Mouse (Mus musculus) retina, postnatal 7 days (tissue): ENCODE data around the gene Scpep1.
A peak's percentile ranks its signal among the peaks of the same experiment; 100 is the strongest.
"Not testable (repeated sequence)": the region's sequence is repeated elsewhere in the genome, so short reads cannot be mapped to it uniquely, and the experiment has no call there.

Experiments
- DNase-seq: peaks from one replicate; pipeline ENCODE4 v3.0.0-alpha.2; 2012; ENCODE audit warnings: low read depth, low spot score

The Scpep1 gene

GRCm38 (mm10) chr11:88955217-88955969 is at the start of gene Scpep1:
Gene Scpep1, minus strand, starts transcription at chr11:88955465.
- peak; percentile 92 for DNase-seq

GRCm38 (mm10) chr11:89003726-89004125 is 48.5 kb upstream of the Scpep1 start:
- no peak for DNase-seq

DNA sequence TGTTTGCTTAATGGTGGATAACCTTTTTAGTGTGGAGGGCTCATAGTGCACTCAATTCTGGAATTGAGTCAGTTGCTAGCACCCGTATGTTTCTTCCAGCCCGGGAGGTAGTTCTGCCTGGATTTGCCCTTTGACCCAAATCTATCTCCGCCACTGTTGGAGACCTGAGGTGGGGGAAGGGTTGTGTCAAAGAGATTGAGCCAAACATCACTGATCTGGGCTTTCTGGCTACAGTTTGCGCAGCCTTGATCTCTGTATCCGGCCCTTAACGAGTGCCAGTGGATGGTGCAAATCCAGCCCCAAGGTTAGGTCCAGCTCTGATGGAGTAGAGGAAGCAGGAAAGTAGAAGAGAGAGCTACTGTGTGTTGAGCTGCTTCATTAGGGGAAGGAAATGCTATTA is 47.8 kb upstream of the Scpep1 start:
- no peak for DNase-seq

GRCm38 (mm10) chr11:89002621-89003020 is 47.4 kb upstream of the Scpep1 start:
- no peak for DNase-seq

GRCm38 (mm10) chr11:89002068-89002467 is 46.8 kb upstream of the Scpep1 start:
- no peak for DNase-seq

- no peak for DNase-seq
These were observed 46.3 kb upstream of the Scpep1 start for GRCm38 (mm10) chr11:89001569-89001968.

GRCm38 (mm10) chr11:89000527-89000819 is 45.2 kb upstream of the Scpep1 start:
- DNase-seq: no peak

DNA sequence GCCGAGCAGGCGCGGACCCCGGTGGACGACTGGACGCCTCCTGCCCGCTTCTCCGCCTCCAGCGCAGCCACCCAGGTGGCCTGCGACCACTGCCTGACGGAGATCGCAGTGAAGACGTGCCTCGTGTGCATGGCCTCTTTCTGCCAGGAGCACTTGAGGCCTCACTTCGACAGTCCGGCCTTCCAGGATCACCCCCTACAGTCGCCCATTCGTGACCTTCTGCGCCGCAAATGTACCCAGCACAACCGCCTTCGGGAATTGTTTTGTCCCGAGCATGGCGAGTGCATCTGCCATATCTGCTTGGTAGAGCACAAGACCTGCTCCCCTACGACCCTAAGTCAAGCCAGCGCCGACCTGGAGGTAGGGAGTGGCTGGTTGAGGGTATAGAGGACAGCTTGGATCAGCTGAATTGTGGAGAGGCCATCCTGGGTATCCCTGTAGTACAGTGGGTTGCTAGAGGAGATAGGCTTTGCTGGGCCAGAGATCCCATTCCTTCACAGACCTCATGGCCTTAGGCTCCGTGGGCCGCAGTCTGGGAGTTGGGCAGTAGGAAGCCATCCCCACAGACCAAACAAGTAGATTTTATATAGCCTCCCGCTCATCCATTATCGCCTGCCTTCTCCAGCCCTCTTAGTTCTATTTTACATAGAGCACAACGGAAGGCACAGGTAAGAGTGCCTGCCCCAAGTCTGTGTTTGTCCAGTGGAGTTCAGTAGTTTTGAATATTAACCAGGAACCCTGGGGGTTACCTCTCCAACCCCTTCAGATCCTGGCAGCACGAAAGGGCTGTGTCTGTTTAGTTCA is 44.7 kb upstream of the Scpep1 start:
- DNase-seq: no peak

DNA sequence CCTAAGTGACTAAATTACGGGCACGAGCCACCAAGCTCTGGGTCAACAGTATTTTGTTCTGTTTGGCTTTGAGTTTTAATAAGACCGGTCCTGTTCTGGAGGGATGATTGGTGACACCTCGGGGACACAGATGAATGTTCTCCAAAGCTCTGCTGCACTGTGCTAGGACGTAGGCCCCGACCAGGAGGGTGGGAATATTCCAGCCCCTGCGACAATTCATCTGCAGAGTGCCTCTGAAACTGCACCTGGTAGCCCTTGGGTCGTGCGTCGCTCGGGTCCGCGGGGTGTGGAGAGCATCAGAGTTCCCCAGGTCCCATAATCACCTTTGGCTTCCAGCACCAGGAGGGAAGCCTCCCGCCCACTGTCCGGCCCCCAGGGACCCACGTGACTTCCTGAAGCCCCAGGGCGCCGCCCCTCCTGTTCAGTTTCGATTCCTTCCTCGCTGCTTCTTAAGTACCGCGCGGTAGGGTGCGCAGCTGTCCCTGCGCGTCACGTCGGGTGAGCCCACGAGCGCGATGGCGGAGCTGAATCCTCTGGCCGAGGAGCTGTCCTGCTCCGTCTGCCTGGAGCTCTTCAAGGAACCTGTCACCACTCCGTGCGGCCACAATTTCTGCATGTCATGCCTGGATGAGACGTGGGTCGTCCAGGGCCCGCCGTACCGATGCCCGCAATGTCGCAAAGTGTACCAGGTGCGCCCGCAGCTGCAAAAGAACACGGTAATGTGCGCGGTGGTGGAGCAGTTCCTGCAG is 43.9 kb upstream of the Scpep1 start, which contains the start of gene Trim25:
Gene Trim25 (plus strand): TSS at position 403 of the 749 bp plus-strand sequence.
- DNase-seq: peak; percentile 82

GRCm38 (mm10) chr11:88998406-88998805 is 43.1 kb upstream of the Scpep1 start:
- DNase-seq: no peak

GRCm38 (mm10) chr11:88997343-88997742 is 42.1 kb upstream of the Scpep1 start:
- not testable (repeated sequence) for DNase-seq

DNA sequence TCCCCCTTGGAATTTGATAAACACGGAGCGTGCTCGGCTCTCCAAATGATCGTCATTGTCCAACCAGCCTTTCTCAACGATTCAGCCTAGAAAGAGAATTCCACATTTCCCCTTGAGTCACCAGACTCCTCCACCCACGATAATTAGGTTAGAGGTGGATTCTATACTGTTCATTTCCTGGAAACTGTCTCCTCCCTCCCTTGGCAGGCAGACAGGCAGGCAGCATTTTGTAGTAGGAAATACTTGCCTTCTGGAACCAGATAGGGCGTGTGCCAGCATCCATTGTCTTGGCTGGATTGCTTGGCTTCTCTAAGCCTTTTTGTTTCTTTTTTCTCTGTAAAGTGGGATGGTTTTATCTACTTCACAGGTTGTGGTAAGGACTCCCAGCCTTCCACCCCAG is 41.2 kb upstream of the Scpep1 start:
- no peak for DNase-seq

DNA sequence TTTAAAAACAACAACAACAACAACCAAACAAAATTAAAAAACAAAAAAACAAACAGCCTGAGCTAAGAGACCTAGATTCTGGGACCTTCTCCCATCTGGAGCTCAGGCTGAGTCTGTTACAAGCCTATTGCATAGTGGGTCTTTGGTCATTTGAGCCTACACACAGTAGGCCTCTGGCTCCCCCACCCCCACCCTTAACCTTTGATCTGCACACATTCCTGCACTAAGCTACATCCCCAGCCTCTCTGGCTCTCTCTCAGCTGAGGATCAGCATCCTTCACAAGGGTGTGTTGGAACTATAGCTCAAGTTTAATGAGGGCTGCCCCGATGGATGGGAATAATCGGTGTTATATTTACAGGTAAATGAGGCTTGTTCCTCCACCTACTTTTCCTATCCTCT is 40.4 kb upstream of the Scpep1 start:
- no peak for DNase-seq

DNA sequence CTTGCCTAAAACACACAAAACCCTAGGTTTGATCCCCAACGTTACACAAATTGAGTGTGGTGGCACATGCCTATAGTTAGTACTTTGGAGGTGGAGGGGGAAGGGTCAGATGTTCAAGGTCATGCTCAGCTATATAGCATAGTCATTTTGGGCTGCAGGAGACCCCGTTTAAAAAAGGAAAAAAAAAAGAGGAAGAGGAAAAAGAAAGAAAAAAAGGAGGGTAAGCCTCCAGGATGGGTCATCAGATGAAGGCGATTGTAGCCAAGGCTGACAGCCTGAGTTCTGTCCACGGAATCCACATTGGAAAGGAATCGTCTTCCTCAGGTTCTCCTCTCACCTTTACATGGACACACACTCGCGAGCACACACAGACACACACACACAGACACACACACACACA is 39.2 kb upstream of the Scpep1 start:
- no peak for DNase-seq

DNA sequence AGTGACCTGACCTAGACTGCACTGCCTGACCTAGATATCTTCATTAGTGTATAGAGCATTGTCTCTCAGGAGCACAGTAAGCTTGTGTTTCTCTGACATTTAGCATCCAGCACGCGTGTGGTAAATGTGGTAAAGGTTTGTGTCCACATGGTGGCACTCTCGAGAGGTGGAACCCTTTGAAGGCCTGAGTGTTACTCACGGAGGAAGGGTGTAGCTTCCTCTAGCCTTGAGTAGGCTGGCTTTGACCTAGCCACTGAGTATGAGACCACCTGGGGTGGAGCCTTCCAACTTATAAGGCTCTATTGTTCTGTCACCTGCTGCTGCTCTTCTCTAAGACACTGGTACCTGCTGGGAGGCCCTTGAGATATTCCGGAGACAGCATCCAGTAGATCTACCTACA is 38.4 kb upstream of the Scpep1 start:
- DNase-seq: peak; percentile 37

DNA sequence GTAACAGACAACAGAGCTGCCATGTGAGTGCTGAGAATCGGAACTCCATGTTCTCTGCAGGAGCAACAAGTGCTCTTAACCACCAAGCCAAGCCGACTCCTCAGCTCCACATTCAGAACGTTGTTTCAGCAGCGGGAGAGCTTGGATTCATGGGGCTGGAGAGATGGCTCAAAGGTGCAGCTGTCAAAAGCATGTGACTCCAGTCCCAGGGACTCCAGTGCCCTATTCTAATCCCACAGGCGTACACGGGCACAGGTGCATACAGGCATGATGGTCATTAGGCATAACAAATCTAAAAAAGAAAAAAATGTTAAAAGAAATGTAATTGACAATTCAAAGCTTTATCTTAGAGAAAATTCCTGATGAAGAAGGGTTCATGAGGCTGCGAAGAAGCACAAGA is 37.9 kb upstream of the Scpep1 start:
- no peak for DNase-seq

- DNase-seq: peak; percentile 46
These were observed 34.3 kb upstream of the Scpep1 start for GRCm38 (mm10) chr11:88989530-88989929.

- DNase-seq: no peak
These were observed 33.7 kb upstream of the Scpep1 start for GRCm38 (mm10) chr11:88988956-88989355.

DNA sequence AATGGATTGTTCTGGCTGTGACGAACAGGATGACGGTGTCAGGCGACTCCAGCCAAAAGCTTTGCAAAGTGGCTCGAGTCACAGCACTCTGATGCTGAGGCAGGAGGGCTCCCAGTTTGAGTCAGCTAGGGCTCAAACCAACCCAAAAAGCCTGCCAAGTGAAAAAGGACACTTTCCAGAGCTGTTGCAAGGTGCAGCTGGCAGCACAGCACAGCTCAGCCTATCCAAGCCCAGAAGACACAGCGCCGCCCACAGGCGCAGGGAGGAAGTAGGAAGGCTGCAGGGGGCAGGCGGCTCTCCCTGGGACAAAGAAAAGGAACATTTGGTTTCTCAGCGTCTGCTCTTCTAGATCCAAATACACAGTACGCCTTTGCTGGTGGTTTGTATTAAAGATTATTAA is 31.4 kb upstream of the Scpep1 start:
- DNase-seq: no peak

DNA sequence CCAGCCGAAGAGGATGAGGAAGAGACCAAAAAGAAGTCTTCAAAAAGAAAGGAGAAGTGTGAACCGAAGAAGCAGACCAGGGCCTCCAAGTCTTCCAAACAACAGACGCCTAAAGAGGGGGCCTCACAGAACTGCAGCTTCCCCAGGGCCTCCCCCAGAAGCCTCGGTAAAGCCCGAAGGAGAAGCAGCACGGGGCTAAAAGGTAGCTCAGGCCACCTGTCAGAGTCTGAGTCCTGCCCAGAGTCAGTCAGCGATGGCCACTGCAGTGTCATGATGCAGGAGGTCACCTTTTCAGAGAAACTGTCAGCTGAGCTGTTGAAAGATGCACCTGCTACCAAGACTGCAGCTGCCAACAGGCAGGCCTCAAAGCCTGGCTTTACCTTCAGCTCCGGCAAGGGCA is 26.1 kb upstream of the Scpep1 start:
- no peak for DNase-seq

DNA sequence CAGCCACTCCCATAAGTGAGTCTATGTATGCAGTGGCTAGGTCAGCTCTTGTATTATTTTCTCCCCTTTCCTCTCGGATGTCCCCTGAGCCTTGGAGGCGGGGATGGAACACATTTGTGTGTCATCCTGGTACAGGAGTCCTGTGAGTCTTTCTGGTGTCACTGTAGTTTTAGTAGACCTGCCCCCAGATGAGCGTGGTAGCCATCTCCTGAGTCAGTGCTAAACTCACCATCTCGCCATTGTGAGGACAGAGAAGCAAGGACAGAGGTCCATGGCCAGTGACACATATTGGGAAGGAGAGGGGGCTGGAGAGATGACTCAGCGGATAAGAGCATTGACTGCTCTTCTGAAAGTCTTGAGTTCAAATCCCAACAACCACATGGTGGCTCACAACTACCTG is 21.9 kb upstream of the Scpep1 start:
- no peak for DNase-seq

DNA sequence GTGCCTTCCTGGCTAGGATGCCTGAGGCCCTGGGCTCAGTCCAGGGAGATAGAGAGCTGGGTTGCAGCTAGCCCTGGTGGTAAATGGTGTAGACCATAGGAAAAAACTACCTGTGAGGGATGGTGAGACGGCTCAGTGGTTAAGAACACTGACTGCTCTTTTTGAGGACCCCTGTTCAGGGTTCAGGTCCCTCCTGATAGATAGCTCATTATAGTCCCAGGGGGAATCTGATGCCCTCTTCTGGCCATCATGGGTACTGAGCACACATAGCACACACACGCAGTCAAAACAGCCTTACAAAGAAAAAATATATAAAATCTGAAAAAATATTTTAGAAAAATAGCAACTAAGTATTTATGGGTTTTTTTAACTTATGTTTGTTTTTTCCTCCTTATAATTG is 21.1 kb upstream of the Scpep1 start:
- no peak for DNase-seq
